Mouse (Mus musculus) liver, postnatal 0 days (tissue): ENCODE results near the gene Ttc36. TPM values are rescaled to one million over a fixed set of nuclear protein-coding genes. Genes with fewer than 3 reads are reported as not detected.
"Not testable (repeated sequence)": the region's sequence is repeated elsewhere in the genome, so short reads cannot be mapped to it uniquely, and the experiment has no call there.

Source experiments
- ATAC-seq: fragments of 200-750 bp; cut with Nextera tagmentation; 2 replicates; pipeline ENCODE4 v1.8.0; 2017; ENCODE audit warnings: mild to moderate bottlenecking, moderate library complexity
- DNase-seq: peaks from one replicate; pipeline ENCODE4 v3.0.0-alpha.2; 2016
- H3K27ac ChIP-seq: fragments of 300-500 bp; sonication (generic); 2 replicates; pipeline ENCODE4 v1.5.1; 2014; ENCODE audit warnings: antibody characterized with exemption, moderate library complexity, mild to moderate bottlenecking, low read depth
- H3K27me3 ChIP-seq: fragments of 300-500 bp; sonication (generic); 2 replicates; pipeline ENCODE4 v1.6.1; 2014; ENCODE audit warnings: low read length, control low read depth, mixed read lengths; ENCODE audit not compliant: insufficient read depth
- H3K36me3 ChIP-seq: fragments of 300-500 bp; sonication (generic); replicated peaks from 2 replicates; pipeline ENCODE4 v1.6.1; 2014; ENCODE audit warnings: mild to moderate bottlenecking, control low read depth, low read length, moderate library complexity, mixed read lengths; ENCODE audit not compliant: insufficient read depth
- H3K4me1 ChIP-seq: fragments of 300-500 bp; sonication (generic); 2 replicates; pipeline ENCODE4 v1.6.1; 2014; ENCODE audit warnings: antibody characterized with exemption, mild to moderate bottlenecking, control low read depth; ENCODE audit not compliant: insufficient read depth
- H3K4me2 ChIP-seq: fragments of 300-500 bp; sonication (generic); 2 replicates; pipeline ENCODE4 v1.6.1; 2014; ENCODE audit warnings: low read depth, mild to moderate bottlenecking, low read length, moderate library complexity, mixed read lengths
- H3K4me3 ChIP-seq: fragments of 300-500 bp; sonication (generic); 2 replicates; pipeline ENCODE4 v1.5.1; 2014; ENCODE audit warnings: low read depth, low read length
- H3K9ac ChIP-seq: fragments of 300-500 bp; sonication (generic); replicated peaks from 2 replicates; pipeline ENCODE4 v1.6.1; 2014; ENCODE audit warnings: mild to moderate bottlenecking, moderate library complexity
- H3K9me3 ChIP-seq: fragments of 300-500 bp; sonication (generic); 2 replicates; pipeline ENCODE4 v1.6.1; 2016; ENCODE audit warnings: mild to moderate bottlenecking, control low read depth, low read length, mixed read lengths
- CTCF ChIP-seq: sonication (generic); IDR thresholded peaks from 2 replicates; pipeline ENCODE4 v1.5.1; 2016; ENCODE audit warnings: antibody characterized with exemption, low read depth
- EP300 ChIP-seq: IDR thresholded peaks from 2 replicates; pipeline ENCODE4 v1.6.1; 2016; ENCODE audit warnings: antibody characterized with exemption, low read depth, mild to moderate bottlenecking
- WGBS: fragments of 180-500 bp; shearing (Covaris S2); extraction: QIAGEN DNeasy Blood & Tissue Kit; methylation state at CpG from one replicate; pipeline ENCODE4 v1.1.7; 2014; ENCODE audit not compliant: insufficient replicate concordance; 5-methylcytosine and 5-hydroxymethylcytosine counted together
- polyA plus RNA-seq: library from polyadenylated mRNA; unstranded; fragments of >200 nt; fragmentation: Nextera tagmentation; extraction: Ambion mirVana; gene quantifications from 2 replicates; pipeline ENCODE4 v1.2.1, GENCODE M21; 2015

Ttc36 gene
- polyA plus RNA-seq, 1 experiment from 2014 or later = 588 TPM

DNA sequence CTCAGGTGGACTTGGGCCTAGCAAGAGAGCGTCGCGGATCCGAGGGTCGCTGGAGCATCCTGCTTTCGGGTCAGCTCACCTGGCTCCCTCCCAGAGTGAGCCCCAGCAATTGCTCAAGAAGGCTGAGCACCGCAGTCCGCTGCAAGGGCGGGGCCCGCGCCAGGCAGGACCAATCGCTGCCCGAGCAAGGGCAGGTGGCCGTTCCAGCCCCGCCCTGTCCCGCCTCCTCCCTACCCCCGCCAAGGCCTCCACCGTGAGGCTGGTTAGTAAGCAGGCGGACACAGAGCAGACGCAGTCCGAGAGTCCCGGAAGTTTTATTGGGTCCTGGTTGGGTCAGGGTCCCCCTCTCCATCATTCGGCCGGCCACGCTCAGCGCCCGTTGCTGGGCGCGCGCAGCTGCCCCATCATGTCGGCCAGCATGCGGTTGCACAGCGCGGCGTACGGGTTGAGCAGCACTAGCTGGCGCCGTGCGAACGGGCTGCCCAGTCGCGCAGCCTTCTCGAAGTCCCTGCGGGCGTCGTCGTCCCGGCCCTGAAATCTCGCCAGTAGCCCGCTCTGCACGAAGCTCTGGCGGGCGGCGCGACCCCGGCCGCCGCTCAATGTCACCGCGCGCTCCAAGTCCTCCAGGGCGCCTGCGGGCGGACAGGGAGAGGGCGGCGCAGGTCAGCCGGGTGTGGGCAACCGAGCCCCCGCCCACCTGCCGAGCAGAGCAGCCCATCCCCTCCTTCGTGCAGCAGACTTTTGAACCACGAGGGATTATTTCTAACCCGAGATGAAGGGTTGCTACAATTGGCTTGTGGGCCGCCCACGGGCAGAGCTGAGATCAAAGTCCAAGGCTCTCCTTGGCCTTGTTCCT lies 3.5 kb downstream of the Ttc36 start, which contains the start of gene Tmem25:
Tmem25 (minus strand) TSS at position 206 of the 856 bp plus-strand sequence.
- TF ChIP-seq EP300 (peak; percentile 59; the same call in 1 of the 2 replicates), CTCF (no peak)
- peak; percentile 84 for ATAC-seq

DNA sequence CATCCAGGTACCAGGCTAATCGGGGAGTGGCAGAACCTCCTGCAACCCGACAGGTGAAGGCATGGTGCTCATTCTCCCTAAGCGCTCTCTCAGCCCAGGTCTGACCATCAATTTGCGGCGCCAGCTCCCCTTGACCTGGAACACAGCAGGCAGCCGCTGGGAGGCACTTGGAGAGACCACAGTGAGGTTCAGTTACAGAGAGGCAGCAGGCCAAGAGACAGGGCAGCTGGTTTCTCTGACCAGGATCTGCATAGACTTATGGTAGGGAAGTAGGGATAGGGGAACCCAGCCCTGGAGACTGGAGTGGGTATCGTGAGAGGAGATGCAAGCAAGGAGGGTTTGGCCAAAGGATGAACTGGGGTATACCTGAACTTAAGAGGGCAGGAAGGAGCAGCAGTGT lies 4.6 kb downstream of the Ttc36 start:
- Histone ChIP-seq H3K4me1 (peaks cover 19% of the 10 kb centered on the region), H3K27ac (no peak overlapping the region), H3K36me3 (0 out of 2 replicates have a peak, but pooled peaks cover 6% of the 10 kb centered on the region), H3K27me3 (peaks cover 10% of the 10 kb centered on the region), H3K9ac (no peak overlapping the region), H3K9me3 (no peaks in the 10 kb centered on the region), H3K4me3 (no peak overlapping the region), H3K4me2 (peak overlapping the region; percentile 88; the same call in 1 of the 2 replicates)
- ATAC-seq (no peak), DNase-seq (no peak)
- TF ChIP-seq EP300 (no peak), CTCF (no peak)
- 54% methylated on average over 7 of the region's 7 CpGs for WGBS

More for the DNA sequence above, 3.5 kb downstream of the Ttc36 start, which contains the start of gene Tmem25:
- Histone ChIP-seq H3K4me1 (peaks cover 19% of the 10 kb centered on the region), H3K9ac (peak within 1 kb of the TSS; percentile 60), H3K9me3 (no peaks in the 10 kb centered on the region), H3K27me3 (peaks cover 10% of the 10 kb centered on the region), H3K4me3 (peak within 1 kb of the TSS; percentile 45), H3K27ac (peak within 1 kb of the TSS; percentile 88), H3K4me2 (peak within 1 kb of the TSS; percentile 88), H3K36me3 (0 out of 2 replicates have a peak, but pooled peaks cover 6% of the 10 kb centered on the region)
- DNase-seq = peak; percentile 89
- WGBS = 1% methylated on average over 69 of the region's 75 CpGs

DNA sequence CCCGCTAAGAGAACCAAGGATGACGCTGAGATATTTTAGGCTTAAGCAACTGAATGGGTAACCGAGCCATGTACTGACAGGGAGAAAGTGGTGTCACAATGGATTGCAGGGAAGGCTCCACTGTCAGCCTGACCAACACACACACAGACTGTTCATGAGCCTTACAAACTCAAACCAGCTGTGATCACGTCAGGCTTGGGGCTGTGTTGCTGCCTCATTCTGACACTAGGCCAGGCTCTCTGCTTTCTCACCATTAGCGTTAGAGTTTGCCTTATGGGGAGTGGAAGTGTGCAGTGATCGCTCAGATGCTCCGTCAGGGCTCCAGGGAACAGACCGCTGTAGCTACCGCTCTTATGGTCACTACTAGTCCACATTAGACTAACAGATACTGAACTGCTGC lies 10.0 kb downstream of the Ttc36 start:
- DNase-seq (no peak), ATAC-seq (no peak)
- Histone ChIP-seq H3K4me2 (no peak overlapping the region), H3K27ac (no peak overlapping the region), H3K27me3 (no peaks in the 10 kb centered on the region), H3K4me3 (no peak overlapping the region), H3K9ac (no peak overlapping the region), H3K36me3 (peaks cover 22% of the 10 kb centered on the region), H3K9me3 (no peaks in the 10 kb centered on the region), H3K4me1 (no peaks in the 10 kb centered on the region)
- TF ChIP-seq EP300 (no peak), CTCF (no peak)
- 78% methylated on average over 9 of the region's 9 CpGs for WGBS

DNA sequence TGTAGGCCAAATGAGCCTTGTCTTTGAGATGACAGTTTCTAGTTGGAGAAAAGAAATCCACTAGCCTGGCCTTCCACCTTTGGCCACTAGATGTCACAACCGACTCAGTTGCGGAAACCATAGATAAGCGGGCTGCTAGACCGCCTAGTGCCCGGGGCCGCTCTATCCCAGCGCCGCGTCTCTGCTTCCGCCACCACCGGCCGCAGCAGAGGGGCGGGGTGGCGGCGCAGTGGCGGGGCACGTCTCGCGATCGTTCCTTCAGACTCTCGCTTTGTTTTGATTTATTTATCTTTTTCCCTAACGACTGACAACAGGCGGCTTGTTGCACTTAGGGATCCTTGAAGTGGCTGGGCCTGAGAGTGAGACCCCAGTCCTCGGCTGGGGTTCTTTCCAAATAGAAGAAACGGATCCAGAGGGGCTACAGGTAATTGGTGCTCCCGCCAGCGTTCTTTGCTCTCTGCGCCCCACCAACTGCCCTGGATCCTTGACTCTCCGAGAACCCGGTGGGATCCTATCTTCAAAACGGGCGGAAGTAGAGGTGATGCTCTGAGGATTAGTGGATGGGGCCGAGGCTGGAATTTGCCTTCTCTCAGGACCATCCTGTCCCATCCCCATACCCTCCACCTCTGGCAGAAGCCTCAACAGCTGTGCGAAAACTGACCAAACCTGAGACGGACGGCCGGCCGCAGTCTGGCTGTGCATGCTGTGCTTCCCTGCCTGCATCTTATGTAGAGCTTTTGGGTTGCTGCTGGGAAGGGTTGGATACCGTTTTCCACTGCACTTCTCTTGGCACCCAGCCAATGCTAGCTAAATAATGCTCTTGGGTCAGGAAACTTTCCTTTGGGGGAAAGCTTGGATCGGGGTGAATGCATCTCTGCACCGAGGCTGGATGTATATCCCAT lies 29.9 kb downstream of the Ttc36 start:
- Histone ChIP-seq H3K4me3 (peak overlapping the region; percentile 80), H3K4me1 (peaks cover 9% of the 10 kb centered on the region), H3K9me3 (no peaks in the 10 kb centered on the region), H3K27me3 (no peaks in the 10 kb centered on the region), H3K9ac (peak overlapping the region; percentile 79), H3K27ac (peak overlapping the region; percentile 84), H3K4me2 (peak overlapping the region; percentile 95), H3K36me3 (no peaks in the 10 kb centered on the region)
- TF ChIP-seq EP300 (peak; percentile 87), CTCF (peak; percentile 96)
- WGBS = under 1% methylated on average over 41 of the region's 41 CpGs
- DNase-seq = peak; percentile 95
- ATAC-seq = peak; percentile 100

DNA sequence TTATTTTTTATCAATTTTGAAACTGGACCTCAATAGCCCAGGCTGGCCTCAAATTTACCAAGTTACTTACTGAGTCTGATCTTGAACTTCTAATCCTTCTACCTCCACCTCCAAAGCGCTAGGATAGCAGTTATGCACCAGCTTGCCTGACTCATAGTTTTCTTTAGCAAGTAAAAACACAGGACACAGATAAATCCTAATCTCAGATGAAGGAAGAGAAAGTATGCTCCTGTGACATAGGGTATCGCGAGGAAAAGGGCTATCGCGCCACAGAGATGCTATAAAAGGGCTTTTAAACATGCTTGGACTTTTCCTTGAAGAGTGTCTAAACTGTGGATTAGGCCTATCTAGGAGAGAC lies 30.5 kb downstream of the Ttc36 start:
- Histone ChIP-seq H3K27ac (peak overlapping the region; percentile 75), H3K36me3 (no peaks in the 10 kb centered on the region), H3K4me3 (no peak overlapping the region), H3K27me3 (no peaks in the 10 kb centered on the region), H3K9ac (no peak overlapping the region), H3K9me3 (no peaks in the 10 kb centered on the region), H3K4me2 (peak overlapping the region; percentile 42; the same call in 1 of the 2 replicates), H3K4me1 (peaks cover 9% of the 10 kb centered on the region)
- no peak for TF ChIP-seq CTCF
- TF ChIP-seq EP300 = no peak
- WGBS = 23% methylated on average over 5 of the region's 5 CpGs
- DNase-seq (no peak), ATAC-seq (no peak)

DNA sequence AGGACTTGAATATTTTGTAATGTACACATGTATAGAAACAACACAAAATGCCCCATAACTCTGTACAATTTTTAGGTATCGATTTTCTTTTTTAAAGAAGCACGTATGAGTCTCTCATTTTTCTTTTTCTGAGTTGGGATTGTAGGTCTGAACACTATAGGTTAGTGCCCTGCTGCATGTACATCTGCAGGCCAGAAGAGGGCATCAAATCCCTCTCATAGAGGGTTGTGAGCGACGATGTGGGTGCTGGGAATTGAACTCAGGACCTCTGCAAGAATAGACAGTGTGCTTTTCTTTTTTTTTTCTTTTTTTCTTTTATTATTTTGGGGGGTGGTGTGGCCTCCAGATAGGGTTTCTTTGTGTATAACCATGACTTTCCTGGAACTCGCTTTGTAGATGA lies 31.5 kb downstream of the Ttc36 start:
- TF ChIP-seq CTCF (no peak), EP300 (no peak)
- no peak for ATAC-seq
- no peaks in the 10 kb centered on the region for H3K27me3 ChIP-seq
- WGBS = 89% methylated on average over 5 of the region's 5 CpGs
- no peak overlapping the region for H3K4me3 ChIP-seq
- peaks cover 10% of the 10 kb centered on the region for H3K4me1 ChIP-seq
- no peak overlapping the region for H3K27ac ChIP-seq
- H3K9me3 ChIP-seq = no peaks in the 10 kb centered on the region
- H3K36me3 ChIP-seq = no peaks in the 10 kb centered on the region
- no peak overlapping the region for H3K4me2 ChIP-seq
- no peak overlapping the region for H3K9ac ChIP-seq
- DNase-seq = no peak

DNA sequence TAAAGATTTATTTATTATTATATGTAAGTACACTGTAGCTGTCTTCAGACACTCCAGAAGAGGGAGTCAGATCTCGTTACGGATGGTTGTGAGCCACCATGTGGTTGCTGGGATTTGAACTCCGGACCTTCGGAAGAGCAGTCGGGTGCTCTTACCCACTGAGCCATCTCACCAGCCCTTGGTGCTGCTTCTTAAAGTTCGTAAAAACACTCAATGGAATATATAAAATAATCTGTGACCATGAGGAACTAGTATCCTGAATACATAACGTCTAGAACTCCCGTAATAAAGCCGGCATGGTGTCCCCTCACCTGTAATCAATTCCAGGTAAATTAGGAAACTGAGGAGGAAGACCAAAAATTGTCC lies 34.9 kb downstream of the Ttc36 start:
- not testable (repeated sequence) for H3K36me3 ChIP-seq, H3K9ac ChIP-seq, H3K9me3 ChIP-seq, ATAC-seq, H3K27me3 ChIP-seq, DNase-seq
- H3K4me3 ChIP-seq = peak overlapping the region; percentile 98
- peaks cover 20% of the 10 kb centered on the region for H3K4me1 ChIP-seq
- peak overlapping the region; percentile 79; the same call in 1 of the 2 replicates for H3K4me2 ChIP-seq
- WGBS = 34% methylated on average over 7 of the region's 9 CpGs
- peak overlapping the region; percentile 41 for H3K27ac ChIP-seq
